Mouse (Mus musculus): ENCODE data around the gene She.
"Not testable (repeated sequence)": the region's sequence is repeated elsewhere in the genome, so short reads cannot be mapped to it uniquely, and the experiment has no call there.

She gene

DNA sequence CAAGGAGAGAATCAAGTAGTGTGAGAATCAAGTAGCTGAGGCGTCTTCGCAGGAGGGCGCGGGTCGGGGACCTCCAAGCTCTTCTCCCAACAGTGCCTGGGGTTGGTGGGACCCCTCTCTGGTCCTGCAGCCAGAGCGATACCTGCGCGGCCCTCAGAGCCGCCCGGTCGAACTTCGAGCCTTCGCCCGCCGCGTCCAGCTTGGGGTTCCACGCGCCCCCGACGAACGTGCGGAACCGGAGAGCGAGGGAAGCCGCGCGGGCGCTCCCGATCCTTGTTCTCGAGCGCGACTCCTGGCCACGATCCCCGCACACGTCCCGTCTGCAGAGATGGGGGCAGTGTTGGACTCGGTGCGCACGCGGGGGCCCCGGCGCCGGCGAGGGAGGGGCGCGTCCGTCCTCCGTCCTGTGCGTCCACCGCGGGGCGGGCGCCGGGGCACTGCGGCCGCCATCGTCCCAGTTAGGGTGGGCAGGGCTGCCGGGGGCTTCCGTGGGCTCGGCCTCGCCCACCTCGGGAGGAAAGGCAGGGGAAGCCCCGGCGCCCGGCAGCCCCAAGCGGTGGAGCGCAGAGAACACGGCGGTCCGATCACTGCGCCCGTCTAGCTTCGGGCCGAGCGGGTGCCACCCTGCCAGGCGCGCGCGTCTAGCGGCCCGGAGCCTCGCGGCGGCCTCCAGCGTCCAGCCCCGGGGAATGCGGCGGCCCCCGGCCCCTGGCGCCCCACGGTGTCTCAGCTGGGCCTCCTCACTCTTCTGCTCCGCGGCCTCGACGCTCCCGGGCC, at the start of gene She:
Gene She (plus strand): TSS at position 556 of the 777 bp plus-strand sequence.
- no peak for DNase-seq (ENCODE audit: low spot score)

DNA sequence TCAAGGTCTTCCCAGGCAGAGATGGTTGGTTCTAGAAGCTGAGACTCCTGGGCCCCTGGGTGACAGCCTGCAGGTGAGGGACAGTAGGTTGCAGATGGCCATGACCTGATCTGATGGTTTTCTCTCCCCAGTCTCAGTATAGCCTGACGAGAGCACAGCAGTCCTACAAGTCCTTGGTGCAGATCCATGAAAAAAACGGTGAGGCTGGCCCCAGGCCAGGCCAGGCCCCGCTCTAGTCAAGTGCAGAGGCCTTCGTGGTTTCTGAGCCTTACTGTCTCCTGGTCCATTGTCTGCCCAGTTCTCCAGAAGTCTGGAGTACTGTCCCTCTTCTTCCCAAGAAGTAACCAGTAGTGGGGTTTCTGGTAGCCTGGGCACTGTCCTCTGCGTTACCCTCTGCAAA, 49.5 kb upstream of the She start:
- no peak for DNase-seq (ENCODE audit: low spot score)

DNA sequence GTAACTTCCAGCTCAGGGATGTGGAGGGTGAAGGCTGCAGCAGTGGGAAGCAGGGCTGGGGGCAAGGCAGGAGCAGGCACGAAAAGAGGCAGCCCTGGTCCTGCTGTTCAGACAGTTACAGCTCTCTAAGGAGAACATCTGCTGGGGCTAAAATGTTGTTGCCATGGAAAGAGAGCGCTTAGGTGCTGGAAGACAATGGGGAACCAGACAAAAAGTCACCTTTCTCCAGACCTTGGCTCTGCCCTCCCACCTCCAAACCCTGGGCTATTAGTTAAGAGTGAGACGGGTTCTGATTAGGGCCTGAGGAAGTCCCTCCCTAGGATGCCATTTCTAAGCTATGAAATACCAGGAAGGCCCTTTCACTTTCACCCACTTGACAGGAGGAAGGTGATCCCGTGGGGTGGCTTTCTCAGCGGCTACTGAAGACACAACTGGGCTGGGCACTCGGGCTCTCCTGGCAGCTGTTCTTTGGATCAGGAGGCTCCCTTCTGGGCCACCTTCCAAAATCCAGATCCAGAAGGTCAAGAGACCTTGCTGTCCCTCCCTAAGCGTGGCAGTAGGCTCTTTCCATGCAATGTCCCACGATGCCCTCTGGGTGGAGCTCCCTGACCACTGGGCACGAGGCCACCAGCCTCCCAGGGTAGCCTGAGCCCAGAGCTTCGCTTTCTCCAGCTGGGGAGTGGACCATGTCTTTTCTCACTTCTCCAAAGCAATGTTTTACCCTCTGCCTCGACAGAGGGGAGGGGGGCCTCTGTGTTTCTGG, 46.0 kb upstream of the She start:
- DNase-seq (ENCODE audit: low spot score) = peak; percentile 88

DNA sequence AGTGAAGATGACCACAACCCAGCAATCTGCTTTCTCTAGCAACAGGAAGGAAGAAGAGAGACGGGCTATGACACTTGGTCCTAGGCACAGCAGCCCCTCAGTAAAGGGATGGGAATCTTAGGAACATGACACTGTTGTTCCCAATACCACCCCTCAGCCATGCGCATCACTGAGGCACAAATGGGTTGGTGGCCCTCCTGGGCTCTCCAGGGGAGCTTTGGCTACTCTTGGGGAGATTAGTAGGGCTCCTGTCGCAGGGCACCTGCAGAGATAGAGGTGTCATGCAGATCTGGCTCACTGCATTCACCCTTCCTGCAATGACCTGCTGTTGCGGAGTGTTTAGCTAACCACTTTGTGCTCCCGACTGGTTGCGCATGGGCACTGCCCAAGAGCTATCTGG, 44.9 kb upstream of the She start:
- DNase-seq (ENCODE audit: low spot score) = no peak

DNA sequence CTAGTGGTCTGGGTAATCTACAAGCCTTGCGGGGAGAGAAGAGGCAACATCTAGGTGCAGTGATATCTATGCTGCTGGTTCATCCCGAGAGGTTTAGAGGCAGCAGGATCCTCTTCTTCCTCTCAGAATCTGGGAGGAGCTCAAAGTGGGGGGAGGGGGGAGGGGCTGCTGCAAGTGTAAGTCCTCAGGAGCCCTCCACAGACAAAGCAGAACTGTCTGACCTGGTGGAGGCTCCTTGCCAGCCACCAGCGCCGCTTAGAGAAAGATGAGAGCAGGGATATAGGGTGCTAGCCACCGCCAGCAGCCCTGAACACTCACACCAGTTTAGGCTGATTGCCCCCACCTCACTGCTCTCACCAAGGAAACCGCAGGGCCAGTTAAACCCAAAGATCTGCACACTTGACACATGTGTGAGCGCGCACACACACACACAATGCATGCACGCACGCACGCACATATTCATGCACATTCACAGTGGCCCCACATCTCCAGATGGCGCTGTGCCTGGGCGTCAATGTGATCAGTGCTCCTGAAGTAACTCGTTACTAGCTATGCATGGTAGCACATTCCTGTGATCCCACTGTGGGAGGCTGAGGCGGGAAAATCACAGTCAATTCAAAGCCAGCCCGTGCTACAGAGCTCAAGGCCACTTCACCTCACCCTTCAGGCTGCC, 42.4 kb upstream of the She start:
- DNase-seq (ENCODE audit: low spot score) = no peak

DNA sequence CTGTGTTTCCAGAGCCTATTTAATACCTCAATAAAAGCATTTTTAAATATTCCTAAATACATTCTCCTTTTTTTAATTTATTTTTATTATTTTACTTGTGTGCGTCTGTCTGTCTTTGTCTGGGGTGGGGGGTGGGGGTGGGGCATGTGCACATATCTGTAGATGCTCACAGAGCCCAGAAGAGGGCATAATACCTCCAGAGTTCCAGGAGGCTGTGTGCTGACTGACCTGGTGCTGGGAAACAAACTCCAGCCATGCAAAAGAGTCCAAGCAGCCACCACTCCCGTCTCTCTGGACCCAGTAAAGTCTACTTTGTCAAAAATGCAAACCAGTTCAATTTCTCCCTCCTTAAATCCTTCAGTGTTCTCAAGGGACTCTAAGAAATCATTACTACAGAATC, 36.6 kb upstream of the She start:
- DNase-seq (ENCODE audit: low spot score) = no peak

DNA sequence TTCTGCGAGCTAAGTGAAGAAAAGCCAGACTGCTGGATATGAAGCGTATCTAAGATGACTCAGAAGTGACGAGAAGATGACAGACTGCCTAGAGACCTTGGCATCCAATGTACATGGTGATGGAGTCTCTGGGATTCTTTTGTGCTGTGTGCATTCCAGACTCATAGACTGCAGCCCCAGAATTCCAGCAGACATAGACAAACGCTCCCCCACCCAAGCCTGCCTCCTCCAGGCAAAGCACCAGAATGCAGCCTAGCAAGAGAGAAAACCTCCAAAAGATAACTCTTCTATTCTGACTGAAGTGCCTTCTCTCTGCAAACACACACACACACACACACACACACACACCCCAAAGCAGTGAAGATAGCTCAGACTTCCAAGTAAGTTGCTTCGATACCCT, 35.4 kb upstream of the She start:
- no peak for DNase-seq (ENCODE audit: low spot score)

DNA sequence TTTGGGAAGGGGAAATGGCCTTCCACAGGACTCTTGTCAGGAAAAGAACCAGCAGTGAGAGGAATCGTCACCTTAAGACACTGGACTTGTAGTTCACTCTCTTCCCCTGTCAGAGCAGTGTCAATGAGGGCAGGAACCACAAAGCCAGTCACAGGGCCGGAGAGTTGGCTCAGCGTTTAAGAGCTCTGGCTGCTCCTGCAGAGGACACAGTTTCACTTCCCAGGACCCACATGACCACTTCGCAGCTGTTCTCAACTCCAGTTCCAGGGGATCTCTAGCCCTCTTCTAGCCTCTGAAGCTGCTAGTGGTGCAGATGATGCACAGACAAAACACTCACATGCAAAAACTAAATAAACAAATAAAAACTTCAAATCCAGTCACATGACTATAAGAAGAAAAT, 34.8 kb upstream of the She start:
- DNase-seq (ENCODE audit: low spot score) = no peak

DNA sequence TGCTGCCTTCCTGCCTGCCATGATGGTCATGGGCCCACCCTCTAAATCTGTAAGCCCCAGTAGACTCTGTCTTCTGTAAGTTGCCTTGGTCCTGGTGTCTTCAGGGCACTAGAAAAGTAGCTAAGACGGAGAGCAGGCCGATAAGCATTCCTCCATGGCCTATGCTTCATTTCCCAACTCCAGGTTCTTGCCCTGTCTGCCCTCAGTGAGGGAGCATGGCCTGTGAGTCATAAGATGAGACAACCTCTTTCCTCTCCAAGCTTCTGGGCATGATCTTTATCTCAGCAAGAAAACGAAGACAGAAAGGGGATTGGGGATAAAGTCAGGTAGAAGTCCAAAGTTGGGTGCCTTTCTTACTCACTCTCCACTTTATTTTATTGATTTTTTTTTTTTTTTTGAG, 32.7 kb upstream of the She start:
- no peak for DNase-seq (ENCODE audit: low spot score)

DNA sequence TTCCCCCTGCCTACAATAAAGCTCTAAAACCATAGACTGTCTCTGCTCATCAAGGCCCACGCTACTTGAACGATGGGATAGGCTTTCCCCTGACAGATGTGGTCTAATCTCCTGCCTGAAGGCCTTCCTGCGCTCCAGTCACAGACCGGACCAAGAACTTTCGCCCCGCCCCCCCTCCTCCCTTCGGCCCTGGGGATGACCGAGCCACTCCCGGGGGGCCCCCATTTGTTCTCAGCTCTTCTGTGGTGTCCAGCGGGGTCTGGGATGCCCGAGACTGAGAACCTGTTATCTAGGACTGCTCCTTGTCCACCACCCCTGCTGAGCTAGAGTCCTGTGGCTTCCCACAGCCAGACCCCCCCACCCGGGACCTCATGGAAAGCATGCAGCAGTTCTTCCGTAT, 31.7 kb upstream of the She start:
- no peak for DNase-seq (ENCODE audit: low spot score)

DNA sequence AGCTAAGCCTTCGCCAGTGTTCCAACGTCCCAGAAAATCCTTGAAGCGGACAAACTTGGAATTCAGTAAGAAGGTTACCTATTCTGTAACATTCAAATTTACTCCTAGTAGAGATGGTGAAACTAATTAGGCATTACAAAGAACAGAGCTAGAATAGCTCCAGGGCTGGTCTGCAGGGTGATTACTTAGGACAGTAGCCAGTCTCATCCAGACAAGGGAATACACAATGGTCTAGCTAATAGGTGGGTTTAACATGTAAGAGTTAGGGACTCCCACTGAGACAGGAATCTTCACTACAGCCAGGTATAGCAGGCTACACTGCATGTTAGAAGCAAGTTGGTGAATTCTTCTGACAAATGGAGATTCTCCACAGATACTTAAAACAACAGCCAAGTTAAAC, 31.1 kb upstream of the She start:
- not testable (repeated sequence) for DNase-seq (ENCODE audit: low spot score)

DNA sequence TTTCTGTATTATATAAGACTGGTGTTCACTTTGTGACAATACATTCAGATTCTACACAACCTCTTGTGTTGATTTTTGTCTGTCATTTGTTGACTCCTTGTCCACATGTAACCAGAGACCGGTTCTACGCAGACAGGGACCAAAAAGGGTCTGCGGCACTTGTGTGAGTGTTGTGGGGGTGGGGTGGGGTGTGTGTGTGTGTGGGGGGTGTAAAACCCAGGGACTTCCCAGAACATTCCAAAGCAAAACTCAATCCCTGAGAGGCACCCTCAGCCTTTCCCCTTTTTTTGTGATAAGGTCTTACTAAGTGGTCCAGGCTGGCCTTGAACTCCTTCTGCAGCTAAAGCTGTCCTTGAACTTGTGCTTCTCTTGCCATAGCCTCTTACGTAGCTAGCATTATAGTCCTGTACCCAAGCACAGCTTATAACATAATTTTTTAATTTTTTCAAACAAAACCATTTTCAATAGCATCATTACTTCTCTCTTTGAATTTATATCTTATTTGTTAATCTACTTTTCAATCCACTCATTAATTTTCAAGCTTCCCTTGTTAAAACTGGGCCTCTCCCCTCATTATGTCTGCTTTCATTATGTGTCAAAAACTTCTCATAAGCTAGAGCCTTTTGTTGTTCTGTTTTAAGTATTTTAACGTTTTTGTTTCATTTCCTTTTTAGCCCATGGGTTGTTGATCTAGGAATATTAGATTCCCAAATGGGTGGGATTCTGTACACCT, 30.2 kb upstream of the She start:
- no peak for DNase-seq (ENCODE audit: low spot score)

DNA sequence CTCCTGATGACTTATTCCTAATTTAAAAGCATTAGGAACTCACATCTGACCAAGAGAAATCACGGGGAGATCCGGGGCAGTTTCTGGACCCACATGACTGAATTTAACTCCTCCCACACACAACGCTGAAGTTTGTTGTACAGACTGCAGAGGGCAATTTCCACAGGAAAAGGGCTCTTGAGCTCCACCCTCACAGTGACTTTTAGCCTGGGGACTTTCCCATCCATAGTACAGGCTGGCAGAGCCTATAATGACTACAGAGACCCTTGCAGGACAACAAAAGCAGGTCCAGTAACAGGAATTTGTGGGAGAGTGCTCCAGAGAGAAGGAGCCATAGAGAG, 29.7 kb upstream of the She start:
- DNase-seq (ENCODE audit: low spot score) = no peak

DNA sequence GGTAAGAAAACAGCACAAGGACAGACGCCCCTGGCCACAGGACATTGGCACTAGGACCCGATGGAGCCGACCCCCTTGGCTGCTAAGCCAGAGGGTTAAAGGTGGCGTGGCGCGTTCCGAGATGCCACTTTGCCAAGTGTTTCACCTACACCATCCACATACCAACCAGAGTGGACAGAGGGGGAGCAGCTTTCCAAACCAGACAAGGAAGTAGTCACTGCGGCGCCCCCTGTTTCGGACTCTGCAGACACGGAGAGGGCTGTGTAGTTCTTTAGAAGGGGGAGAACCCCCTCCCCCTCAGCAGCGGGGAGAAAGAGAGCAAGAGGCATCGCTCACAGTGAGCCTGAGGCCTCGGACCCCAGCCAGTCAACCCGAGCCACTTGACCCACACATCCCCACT, 28.3 kb upstream of the She start:
- DNase-seq (ENCODE audit: low spot score) = no peak

DNA sequence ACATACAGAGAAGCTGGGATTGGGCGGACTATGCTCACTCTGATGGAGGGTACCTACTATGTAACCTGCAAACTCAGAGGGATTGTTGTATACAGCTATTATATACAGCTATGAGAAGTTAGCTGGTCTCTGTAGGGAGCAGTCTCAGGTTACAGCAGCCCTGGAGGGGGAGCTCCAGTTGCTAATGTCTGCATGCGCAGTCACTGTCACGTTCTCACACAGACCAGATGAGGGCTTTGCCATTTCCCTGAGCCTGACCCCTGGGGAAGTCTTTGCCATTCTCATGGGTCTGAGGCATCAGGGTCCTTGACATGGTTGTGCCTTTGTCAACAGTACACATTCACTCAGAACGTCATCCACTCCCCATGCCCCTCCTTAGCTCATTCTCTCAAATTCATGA, 26.0 kb upstream of the She start:
- DNase-seq (ENCODE audit: low spot score) = no peak

DNA sequence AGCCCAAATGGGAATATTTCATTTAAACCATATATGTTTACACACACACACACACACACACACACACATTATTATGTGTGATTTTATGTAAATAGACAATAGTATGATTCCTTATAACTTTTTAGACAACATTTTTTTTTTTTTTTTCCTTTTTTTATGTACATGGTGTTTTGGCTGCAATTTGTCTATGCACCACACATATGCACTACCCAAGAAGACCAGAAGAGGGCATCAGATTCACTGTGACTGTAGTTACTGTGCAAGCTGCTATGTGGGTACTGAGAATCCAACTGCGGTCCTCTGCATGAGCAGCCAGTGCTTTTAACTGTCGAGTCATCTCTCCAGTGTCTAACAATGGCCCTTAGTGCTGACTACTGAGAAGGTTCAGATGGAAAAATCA, 24.4 kb upstream of the She start:
- DNase-seq (ENCODE audit: low spot score) = no peak

DNA sequence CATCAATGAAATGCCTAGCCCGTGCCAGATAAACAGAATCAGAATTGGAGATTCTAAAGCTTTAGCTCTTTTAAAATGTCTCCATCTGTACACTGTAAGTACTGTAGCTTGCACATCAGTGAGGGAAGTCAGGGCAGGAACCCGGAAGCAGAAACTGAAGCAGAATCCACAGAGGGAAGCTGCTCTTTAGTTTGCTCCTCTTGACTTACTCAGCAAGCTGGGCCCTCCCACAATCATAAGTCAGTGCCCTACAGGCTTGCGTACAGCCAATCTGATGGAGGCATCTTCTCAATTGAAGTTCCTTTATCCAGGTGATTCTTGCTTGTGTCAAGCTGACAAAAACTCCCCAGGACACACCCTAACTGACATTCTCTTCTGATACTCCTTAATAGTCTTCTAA, 24.0 kb upstream of the She start:
- no peak for DNase-seq (ENCODE audit: low spot score)

DNA sequence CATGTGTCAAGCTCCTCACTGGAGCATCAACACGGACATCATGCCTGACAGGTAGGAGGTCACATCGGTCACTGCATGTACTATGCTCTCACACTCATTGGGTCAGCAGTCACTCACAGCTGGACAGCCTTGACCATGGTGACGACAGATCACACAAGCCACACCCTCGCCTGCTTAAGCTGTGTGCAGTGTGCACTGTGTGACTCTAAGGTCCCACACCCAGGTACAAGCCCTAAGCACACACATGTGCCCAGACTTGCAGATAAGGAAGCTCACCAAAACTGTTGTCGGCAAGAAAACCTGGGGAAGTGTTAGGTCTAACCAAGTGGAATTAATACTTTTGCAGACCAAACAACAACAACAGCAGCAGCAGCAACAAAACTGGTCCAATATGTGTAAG, 23.3 kb upstream of the She start:
- DNase-seq (ENCODE audit: low spot score) = no peak

DNA sequence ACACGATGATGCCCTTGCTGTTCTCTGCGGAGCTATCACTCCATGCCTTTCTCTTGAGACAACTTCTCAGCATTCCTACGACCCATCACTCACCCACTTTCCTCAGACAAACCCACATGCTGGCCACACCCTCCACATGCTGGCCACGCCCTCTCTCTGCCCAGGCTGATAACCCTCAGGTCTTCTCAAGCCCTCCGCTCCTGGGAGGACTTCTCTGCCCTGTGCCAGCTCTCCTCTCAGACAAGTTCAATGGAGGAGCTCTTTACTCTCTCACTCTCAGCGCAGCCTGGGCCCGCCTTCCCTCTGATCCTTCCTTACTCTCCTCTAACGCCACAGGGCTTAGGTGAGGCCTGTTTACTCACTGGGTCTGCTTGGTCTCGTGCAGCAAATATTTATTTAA, 22.5 kb upstream of the She start:
- no peak for DNase-seq (ENCODE audit: low spot score)

DNA sequence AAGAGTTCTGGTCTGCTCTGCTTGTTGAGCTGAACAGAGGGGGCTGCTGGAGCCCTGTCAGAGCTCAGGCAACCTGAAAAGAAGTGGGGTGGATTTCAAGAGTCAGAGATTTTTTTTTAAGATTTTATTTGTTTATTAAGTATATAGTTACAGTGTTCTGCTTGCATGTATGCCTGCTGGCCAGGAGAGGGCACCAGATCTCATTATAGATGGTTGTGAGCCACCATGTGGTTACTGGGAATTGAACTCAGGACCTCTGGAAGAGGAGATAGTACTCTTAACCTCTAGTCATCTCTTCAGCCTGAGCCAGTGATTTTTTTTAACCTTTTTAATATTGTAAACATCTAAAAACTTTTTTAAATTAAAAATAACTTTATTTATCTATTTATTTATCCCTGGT, 20.3 kb upstream of the She start:
- no peak for DNase-seq (ENCODE audit: low spot score)

DNA sequence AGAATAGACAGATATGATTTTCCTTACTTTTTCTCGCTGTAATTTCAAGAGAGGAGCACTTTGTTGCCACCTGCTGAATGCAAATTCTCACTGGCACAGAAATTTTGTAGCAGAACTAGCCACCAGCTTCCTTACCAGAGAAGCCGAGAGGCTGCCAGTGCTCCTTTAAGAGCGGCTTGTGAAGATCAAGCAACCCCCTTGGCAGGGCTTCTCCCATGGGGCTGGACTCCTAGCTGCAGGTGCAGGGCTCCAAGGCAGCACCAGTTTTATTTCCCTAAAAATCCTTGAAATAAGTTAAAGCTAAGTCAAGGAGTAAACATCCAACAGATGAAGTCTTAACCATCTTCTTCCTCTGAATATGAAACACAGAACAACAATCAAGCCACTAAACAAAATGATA, 19.0 kb upstream of the She start:
- DNase-seq (ENCODE audit: low spot score) = no peak

DNA sequence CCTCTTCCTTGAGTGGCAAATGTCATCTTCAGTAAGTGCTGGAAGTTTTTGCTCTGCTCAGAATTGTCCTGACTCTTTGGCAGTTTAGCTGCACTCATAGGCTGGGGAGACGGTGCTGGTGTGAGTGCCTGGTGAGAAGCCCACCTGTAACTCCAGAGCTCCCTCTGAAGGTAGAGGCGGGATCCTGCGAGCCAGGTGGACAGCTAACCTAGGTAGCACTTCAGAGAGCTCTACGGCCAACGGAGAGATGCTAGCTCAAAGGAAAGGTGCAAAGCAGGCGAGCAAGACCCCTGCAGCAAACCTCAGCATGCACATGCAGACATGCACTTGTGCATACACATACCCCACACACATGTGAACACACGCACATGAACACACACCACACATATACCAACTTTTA, 17.1 kb upstream of the She start:
- DNase-seq (ENCODE audit: low spot score) = no peak

DNA sequence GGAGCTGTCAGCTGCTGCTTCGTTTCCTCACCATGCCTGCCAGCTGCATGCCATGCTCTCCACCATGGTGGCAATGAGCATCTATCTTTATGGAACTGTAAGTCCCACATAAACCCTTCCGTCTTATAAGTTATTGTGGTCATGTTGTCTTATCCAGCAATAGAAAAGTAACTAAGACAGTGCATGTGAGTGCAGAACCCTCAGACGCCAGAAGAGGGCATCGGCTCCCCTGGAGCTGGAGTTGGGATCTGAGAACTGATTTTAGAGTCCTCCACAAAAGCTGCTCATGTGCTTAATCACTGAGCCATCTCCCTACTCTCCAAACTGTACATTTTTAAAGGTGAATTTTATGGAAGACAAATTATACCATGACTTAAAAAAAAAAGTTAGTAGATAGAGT, 14.1 kb upstream of the She start:
- no peak for DNase-seq (ENCODE audit: low spot score)

Data from ovary, adult 18-20 months (tissue).